Mouse (Mus musculus) embryonic fibroblast, embryonic 13.5 days (primary cell): ENCODE results near the gene Ankrd39.

Source experiments
- CTCF ChIP-seq: IDR thresholded peaks from 2 replicates; pipeline ENCODE4 v1.5.1; 2011; ENCODE audit warnings: mild to moderate bottlenecking, control low read depth, low read length, moderate library complexity, borderline replicate concordance; ENCODE audit not compliant: insufficient read depth
- POLR2A ChIP-seq: IDR thresholded peaks from 2 replicates; pipeline ENCODE4 v1.6.1; 2011; ENCODE audit warnings: low read depth, mild to moderate bottlenecking, control low read depth, low read length, moderate library complexity

GRCm38 (mm10) chr1:36526903-36527302 is 20.3 kb downstream of the Ankrd39 start:
- no peak for TF ChIP-seq CTCF
- no peak for TF ChIP-seq POLR2A
